Mouse (Mus musculus) mouse trophoblast stem cell (cell line): ENCODE measurements around the gene Fnip2.

ENCODE experiments used
- in situ Hi-C, 2 experiments: fragments of 300-500 bp; cut with MseI, MboI; formaldehyde crosslinking; loops; 2 replicates in 1 of 2; 3 replicates in 1 of 2; pipeline ENCODE4 v1.15.1; 2025

The Fnip2 gene

DNA sequence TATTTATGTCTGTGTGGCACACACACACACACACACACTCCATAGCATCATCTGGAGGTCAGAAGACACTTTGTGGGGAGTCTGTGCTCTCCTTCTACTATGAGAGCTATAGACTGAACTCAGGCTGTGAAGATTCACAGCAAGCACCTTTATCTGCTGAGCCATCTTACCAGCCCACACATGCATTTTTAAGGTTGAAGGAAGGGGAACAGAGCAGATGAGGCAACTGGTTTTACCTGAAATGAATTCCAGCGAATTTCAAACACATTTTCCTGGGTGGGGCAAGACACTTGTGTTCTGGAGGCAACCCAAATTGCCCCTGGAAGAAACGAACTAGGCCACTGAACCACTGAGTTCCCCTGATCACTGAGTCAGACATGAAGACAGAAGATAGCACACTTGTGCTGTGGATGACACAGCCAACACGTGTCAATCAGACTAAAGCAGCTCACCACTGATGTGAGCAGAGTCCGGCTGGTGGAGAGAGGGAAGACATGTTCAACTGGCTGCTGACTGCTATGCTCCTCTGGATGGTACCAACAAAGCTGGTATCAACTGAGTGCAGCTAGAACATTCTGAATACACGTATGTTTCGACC lies 38.0 kb downstream of the Fnip2 start:
- in situ Hi-C loops: no loop called here

DNA sequence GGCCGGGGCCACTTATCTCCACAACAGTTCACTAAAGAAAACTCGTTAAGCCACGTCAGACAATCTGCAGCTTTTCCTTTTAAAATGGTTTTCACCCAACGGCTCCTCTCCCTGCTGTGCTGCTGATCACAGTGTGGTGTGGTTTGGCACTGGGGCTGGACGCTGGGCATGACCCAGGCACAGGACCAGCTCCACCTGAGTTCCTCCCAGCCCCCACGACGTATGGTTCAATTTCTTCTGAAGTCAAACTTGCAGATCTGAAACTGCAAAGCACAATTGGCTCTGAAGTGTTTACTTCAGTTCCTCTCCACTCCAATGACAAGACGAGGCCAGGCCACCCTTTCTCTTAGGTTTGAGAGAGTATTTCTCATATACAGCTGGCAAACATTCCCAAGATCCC lies 39.1 kb downstream of the Fnip2 start:
- in situ Hi-C loops: no loop called here

DNA sequence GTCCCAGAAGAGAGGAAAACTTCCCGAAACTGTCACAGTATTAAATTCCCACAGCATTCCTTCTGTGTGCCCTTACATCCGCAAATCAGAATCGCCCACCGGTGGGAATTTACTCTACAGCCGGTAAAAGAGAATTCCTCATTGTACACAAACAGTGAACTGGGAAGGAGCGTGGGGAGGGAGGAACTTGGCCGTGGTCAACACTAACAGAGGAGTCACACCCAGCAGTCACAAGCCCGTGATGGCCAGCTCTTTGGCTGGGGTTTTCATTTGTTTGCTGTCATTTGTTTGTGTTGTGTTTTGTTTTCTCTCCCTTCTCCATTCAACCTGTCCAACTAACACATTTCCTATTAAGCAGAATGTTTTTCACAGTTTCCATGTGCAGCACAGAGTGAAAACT lies 39.7 kb downstream of the Fnip2 start:
- in situ Hi-C loops: no loop called here

DNA sequence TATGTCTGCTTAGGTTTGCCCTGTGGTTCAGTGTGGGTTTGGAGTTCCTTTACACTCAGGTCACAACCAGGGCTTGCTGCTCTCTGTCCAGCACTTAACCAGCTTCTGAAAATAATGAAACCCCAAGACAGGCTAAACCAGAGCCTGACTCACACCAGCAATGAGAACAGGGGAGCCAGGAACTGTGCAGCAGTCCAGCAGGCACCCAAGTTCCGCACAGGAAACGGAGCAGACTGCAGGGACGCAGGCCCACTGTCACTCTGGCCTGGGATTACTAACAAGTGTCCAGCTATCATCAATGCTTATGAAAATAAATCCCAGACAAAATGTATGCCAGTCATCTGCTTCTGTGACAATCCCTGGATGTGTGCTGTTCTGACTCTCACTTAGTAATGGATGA lies 40.1 kb downstream of the Fnip2 start:
- in situ Hi-C loops: no loop called here

DNA sequence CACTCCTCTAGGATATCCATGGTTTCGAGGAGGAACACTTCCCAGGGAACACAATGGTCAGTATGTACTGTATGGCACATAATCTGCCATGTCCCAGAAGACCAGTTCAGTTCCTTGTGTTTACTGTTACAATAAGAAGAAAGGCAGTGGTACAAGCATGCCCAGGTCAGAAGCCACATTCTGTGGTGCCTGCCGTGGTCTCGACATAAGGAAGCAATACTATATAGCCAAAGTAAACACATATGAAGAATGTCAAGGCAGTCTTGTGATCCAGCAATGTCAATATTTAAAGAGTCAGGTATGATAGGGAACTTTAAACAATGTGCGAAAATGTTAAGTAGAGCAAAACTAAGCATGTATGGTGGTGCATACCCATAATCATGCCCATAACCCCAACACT lies 44.2 kb downstream of the Fnip2 start:
- in situ Hi-C loops: no loop called here

DNA sequence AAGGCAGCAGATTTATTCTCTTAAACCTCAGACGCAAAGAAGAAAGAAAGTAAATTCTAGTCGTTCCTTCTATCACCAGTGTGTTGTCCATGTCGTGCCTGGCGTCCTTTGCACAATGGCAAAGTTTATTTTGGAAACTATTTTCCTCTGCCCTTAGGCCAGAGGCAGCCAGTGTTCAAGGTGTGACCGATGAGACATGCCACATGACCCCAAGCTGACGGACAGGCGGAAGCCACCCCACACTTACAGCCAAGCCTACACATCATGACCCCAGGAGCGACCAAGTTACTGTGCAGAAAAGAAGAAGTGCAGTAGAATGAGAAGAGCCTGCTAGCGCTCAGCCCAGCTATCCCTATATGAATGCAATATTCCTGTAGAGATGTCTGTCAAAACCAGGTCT lies 47.7 kb downstream of the Fnip2 start:
- in situ Hi-C loops: no loop called here

DNA sequence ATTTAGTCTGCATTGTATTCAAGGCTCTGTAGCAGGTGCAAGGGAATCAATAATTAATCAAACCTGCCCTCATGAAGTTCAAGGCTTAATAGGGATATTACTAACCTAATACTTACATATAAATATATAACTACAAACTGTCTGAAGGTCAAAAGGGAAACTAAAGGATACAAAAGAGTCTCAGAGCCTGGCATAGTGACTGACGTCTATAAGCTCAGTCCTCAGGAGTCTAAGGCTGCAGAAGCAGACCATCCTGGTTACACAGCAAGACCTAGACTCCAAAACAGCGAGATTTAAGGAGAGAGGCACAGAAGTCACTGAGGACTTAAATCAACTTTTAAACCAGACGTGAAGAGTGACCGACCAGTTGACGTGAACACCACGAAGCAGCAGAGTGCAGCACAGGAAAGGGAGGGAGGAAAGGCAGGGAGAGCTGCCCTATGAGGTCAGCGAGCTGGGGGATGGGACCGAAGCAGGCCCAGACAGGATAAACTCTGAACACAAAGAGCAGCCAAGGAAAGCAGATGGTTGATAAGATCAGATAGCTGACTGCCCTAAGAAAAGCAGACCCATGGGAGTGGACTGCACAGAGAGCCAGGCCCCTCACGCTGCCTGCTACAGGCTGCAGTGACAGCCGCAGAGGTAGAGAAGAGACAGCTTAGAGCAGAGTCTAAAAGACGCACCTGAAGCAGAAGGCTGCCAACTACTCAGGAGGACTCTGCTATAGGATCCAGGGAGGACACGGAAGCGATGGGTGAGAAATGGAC lies 48.7 kb downstream of the Fnip2 start:
- in situ Hi-C loops: no loop called here

DNA sequence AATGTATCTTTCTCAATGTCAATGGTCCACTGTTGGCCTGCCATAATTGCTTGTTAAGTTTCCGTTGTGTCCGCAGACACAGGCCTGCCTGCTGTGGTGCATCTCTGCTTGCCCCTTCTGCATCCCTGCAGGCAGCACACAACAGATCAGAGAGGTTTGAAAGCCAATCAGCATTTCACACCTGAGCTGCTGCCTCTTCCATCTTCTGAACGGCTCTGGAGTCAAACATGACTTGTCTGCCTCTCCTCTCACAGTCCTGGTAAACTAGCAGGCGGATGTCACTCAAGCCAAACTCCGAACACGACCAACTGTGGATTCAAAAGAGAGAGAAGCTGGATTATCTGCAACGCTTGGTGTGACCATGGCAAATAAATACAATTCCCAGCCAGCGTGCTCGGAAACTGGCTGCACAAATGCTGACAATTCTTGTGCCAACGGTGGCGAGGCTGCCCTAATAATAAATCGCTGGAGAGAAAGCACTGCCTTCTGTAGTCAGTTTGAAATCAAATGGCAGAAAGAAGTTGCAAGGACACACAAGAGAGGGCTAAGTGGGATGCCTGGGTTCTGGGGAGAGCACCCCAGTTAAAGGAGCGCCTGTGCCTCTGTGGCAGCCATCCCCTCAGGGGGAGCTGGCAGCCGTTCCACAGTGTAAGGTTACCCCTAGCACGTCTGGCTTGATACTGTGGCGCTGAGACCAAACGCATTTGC lies 49.6 kb downstream of the Fnip2 start:
- in situ Hi-C loops: no loop called here

DNA sequence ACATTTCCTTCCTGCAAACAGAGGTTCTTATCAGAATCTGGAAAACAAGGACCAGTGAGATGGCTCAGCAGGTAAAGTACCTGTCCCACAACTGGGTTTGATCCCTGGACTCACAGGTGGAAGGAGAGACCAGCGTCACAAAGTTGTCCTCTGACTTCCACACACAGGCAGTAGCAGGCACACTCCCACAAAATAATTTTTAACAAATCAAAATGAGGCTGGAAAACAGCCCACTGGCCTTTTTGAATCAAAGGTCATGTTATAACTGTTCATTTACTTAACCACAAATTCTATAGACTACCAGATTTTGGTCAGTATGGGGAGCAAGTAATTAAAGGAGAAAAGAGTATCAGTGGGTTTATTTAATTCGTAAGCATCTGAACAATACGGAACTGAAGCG lies 50.6 kb downstream of the Fnip2 start:
- in situ Hi-C loops: no loop called here

DNA sequence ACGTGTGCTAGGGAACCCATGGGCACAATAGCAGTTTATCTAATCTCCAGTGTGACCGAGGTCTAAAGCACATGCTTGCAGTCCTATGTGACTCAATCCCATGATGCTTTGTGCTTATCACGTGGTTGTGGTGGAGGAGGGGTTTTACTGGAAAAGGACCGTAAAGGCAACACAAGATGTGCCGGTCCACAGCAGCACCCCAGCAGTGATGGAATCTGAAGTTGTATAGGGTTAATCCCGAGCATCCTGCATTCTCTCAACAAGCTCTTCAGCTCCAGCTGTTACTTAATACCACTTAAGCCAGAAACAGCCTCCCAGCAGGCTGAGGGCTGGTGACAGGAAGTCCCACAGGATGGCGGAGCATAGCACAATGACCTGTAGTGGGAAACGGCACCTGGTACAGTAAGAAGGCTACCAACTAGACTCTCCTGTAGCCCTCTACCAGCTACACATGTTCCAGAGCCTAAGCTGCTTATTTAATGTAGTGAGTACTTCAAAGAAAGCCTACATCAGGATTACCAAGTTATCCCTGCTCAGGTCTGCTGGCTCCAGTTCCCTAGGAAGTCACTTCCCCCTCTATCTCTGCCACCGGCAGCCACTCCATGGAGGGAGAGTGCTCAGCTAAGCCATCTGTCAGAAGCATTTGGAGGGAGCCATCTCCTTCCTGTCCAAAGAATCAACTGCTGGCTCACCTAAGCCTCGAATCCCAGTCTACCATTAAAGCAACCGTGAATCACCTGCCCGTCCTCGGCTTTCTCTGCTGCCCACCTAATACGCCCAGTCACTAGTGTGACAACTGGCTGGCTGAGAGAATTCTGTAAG lies 51.3 kb downstream of the Fnip2 start:
- in situ Hi-C loops: no loop called here

DNA sequence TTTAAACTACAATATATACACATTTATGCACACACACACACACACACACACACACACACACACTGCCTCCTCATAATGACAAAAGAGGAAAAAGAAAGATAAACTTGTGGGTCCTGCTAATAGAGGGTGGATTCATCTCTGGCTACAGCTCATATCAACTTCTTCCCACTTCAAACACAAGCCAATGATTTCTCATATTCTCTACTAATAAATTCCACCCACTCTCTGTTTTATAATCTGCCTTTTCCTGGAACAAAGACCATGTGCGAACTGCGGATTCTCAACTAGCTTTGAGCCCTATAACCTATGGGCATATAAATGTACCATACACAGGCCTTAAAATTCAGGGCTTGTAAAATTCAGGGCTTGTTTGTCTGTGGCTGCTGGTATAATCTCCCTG lies 53.3 kb downstream of the Fnip2 start:
- in situ Hi-C loops: no loop called here

DNA sequence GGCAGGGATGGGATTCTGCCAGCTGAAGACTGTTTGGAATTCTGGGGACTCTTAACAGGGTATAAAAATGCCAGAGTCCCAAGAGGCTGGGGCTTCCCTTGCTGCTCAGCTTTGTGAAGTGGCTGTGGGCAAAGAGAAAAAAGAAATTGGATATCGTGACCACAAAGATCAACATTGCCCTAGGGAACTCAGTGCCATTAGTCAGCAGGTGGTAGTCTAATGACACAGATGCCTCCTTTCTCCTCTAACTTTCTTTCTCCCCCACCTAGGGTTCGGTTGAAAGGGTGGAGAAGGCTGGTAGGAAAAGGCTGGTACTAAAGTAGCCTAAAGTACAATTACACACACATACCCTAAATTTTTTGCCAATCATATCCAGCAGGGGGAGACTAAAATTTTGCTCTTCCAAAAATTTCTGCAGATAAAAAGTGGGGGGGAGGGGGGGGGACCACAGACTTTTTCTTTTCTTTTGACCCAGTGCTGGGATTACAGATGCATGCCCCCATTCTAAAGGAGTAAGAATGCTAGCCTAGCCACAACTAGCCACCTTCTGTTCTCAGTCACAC lies 66.3 kb downstream of the Fnip2 start:
- in situ Hi-C loops: no loop called here

DNA sequence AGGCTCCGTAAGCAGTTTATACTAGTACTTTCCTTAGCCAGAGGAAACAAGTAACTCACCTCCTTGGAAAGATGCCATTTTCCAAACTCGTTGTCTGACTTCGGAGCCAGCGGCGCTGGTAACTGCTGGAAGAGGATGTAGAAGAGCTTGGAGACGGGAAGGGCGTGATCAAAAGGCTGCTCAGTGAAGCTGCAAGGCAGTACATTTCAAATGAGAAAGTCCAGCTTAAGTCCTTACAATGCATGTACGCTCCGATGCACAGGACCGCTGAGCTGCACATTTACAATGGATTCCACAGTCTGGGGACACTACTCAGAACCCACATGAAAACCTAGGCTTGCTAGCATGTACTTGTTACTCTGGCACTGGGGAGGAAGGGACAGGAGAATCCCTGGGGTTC lies 67.3 kb downstream of the Fnip2 start:
- in situ Hi-C loops: no loop called here

DNA sequence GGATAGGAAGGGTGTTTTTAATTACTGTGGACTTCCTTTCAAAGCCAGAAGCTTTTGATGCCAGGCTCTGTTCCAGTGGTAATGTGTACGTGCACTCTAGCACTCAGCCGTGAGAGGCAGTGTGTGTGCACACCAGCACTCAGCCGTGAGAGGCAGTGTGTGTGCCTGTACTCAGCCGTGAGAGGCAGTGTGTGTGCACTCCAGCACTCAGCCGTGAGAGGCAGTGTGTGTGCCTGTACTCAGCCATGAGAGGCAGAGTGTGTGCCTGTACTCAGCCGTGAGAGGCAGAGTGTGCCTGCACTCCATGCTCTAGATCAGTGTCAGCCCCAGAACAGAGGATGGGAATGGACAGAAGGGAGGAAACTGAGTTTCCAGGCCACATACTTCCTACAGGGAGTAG lies 70.9 kb downstream of the Fnip2 start:
- in situ Hi-C loops: no loop called here

DNA sequence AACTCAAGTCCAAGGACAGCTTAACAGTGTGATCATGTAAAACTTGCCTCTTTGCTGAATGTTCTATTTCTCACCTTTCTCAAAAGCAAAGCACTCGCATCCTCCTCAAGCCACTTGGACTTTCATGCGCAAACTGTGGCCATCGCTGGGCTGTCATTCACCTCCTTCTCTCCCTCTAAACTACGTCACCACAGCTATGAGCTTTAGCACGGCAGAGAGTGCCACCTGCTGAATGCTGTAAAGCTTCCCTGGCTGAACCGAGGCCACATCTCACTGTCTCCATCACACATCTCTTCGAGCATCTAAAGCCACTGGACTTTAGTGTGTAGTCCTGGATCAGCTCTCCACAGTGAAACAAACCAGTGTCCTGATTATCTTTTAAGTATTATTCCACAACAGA lies 72.4 kb downstream of the Fnip2 start:
- in situ Hi-C loops: no loop called here

DNA sequence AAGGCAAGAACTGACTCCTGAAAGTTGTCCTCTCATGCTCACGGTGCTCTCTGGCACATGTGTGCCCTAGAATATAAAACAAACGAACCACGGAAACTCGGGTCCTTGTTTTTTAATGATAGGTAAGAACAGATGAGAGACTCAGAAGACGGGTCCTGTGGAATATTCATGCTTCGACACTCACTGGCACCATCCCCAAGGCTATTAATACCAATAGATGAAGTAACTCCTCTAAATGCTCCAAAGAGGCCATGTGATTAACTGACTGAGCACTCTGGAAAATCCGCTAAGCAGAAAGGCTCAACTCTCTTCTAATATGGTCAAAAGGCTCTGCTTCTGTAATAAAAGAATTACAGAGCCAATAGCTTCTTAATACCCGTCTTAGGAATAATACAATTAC lies 73.6 kb downstream of the Fnip2 start:
- in situ Hi-C loops: no loop called here

DNA sequence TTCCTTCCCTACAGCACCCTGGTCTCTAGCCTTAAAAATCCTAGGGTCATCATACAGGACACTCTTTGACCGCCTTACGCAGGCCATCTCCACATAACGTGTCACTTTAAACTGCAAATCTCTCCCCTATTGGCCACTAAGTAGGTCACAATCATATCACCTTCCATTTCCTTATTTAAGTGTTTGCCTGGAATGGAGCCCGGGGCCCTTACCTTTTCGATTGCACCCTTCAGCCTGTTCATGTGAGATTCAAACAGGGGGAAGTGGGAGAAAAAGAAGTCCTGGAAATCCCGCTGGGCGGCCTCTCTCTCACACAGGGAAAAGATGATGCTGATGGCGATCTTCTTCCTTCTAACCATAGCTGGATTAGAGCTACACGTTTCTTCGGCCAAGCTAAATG lies 74.5 kb downstream of the Fnip2 start:
- in situ Hi-C loops: no loop called here

DNA sequence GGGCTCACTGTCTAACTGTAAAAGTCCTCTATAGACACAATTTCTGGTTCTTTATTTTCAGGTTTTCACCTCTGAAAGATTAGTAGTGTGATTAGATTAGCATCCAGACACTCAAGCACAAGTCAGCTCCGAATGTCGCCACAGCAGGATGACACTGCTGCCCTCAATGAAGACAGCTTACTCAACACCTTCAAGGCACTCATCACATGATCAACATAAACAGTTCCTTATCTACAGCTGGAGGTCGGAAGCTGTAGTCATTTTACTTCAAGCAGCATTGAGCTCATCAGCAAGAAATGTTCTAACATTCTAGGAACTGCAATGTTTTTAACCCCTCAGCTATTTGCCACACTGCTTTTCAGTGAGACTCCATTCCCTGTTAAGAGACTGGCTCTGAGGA lies 76.0 kb downstream of the Fnip2 start:
- in situ Hi-C loops: no loop called here

DNA sequence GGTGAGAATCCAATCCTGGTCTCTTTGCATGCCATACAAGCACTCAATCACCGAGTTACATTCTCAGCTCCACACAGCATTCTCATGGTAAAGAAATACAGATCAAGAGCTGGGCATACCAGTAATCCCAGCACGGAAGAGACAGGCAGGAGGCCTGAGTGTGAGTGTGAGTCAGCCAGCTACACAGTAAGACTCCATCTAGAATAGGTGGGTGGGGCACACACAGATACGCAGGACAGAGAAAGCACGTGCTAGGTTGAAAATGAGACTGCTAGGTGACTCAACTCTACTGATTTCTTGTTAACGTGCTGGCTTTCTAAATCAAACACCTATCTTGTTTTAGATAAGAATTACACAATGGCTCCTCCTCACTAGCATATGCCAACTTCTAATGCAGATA lies 77.5 kb downstream of the Fnip2 start:
- in situ Hi-C loops: no loop called here

DNA sequence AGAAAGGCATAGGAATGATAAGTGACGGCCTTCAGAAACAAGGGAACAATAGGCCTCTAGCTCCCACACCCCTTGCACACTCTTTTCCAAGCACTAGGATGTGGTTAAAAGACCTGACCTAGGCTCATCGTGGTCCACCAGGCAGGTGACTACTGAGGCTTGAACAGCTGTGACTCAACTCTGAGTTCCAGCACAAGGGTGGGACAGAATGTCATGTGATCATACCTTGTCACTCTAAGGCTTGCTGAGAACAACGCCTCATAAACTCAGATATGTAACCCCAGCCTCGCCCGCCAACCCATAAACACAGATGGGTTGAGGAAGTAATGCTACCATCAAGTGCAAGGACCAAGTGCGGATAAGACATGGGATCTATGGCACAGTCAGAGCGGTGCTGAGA lies 79.6 kb downstream of the Fnip2 start:
- in situ Hi-C loops: no loop called here

DNA sequence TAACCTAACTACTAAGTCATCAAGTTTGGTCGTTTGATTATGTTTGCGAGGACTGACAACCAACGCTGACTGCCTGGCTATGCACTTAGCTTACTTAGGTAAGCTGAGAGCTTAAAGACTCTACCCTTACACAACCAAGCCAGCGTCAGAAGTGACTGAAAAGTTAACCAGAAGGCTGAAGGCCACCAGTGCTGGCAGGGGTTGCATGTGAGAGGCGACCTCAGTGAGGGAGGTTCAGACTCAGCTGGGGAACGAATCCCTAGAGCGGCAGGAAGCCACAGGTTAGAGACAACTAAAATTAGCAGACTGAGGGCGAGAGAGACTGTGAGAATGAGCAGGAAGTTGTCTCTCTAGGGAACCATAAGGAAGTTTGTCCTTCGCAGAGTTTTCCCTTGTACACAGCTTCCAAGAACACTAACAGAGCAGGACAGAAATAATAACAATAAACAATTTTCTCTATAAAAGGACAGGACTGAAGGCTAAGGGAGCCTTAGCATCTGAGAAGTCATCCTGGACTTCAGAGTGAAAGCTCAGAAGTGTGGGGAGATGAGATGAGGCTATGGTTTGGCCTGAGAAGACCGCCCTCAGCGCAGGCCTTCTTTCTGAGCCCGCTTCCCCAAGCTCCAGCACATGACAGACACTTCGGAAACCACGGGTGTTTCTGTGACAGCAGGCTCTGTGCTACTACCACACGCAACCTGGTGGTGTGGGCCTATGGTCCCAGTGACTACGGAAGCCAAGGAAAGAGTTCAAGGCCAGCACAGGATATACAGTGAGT lies 83.1 kb downstream of the Fnip2 start:
- in situ Hi-C loops: no loop called here
